Mouse (Mus musculus) stomach, embryonic 14.5 days (tissue): ENCODE data around the gene Il20ra. TPM values are rescaled to one million over a fixed set of nuclear protein-coding genes. Genes with fewer than 3 reads are reported as not detected.
"Not testable (repeated sequence)": the region's sequence is repeated elsewhere in the genome, so short reads cannot be mapped to it uniquely, and the experiment has no call there.

ENCODE experiments used
- ATAC-seq: fragments of 200-750 bp; cut with Nextera tagmentation; 2 replicates; pipeline ENCODE4 v1.8.0; 2017; ENCODE audit warnings: low read depth, moderate TSS enrichment; ENCODE audit not compliant: insufficient number of reproducible peaks, insufficient read depth, low FRiP score
- H3K27ac ChIP-seq: fragments of 300-500 bp; sonication (generic); 2 replicates; pipeline ENCODE4 v1.5.1; 2014; ENCODE audit warnings: mild to moderate bottlenecking, low read length, moderate library complexity, mixed read lengths
- H3K27me3 ChIP-seq: fragments of 300-500 bp; sonication (generic); 2 replicates; pipeline ENCODE4 v1.6.1; 2014; ENCODE audit warnings: low read length, control low read depth, mixed read lengths; ENCODE audit not compliant: control insufficient read depth, insufficient read depth
- H3K36me3 ChIP-seq: fragments of 300-500 bp; sonication (generic); 2 replicates; pipeline ENCODE4 v1.6.1; 2014; ENCODE audit warnings: mild to moderate bottlenecking, control low read depth, low read length, moderate library complexity, mixed read lengths; ENCODE audit not compliant: control insufficient read depth, insufficient read depth
- H3K4me1 ChIP-seq: fragments of 300-500 bp; sonication (generic); 2 replicates; pipeline ENCODE4 v1.6.1; 2014; ENCODE audit warnings: low read length, control low read depth, mixed read lengths; ENCODE audit not compliant: control insufficient read depth, insufficient read depth
- H3K4me2 ChIP-seq: fragments of 300-500 bp; sonication (generic); replicated peaks from 2 replicates; pipeline ENCODE4 v1.6.1; 2014; ENCODE audit warnings: low read depth, low read length, control low read depth
- H3K4me3 ChIP-seq: fragments of 300-500 bp; sonication (generic); 2 replicates; pipeline ENCODE4 v1.5.1; 2014; ENCODE audit warnings: low read depth, low read length, control low read depth
- H3K9ac ChIP-seq: fragments of 300-500 bp; sonication (generic); replicated peaks from 2 replicates; pipeline ENCODE4 v1.6.1; 2014; ENCODE audit warnings: low read depth, mild to moderate bottlenecking, control low read depth, low read length, moderate library complexity, mixed read lengths
- H3K9me3 ChIP-seq: fragments of 300-500 bp; sonication (generic); 2 replicates; pipeline ENCODE4 v1.6.1; 2016; ENCODE audit warnings: low read depth, low read length, control low read depth; ENCODE audit not compliant: control insufficient read depth
- WGBS: fragments of 180-500 bp; shearing (Covaris S2); extraction: QIAGEN DNeasy Blood & Tissue Kit; methylation state at CpG from one replicate; pipeline ENCODE4 v1.1.7; 2014; 5-methylcytosine and 5-hydroxymethylcytosine counted together
- polyA plus RNA-seq: library from polyadenylated mRNA; unstranded; fragments of >200 nt; fragmentation: Nextera tagmentation; extraction: Ambion mirVana; gene quantifications from 2 replicates; pipeline ENCODE4 v1.2.1, GENCODE M21; 2014

The Il20ra gene
- polyA plus RNA-seq, 1 experiment from 2014 or later, result 0.23 TPM

- Histone ChIP-seq H3K9ac (no peak overlapping the region), H3K27me3 (no peaks in the 10 kb centered on the region), H3K4me1 (no peaks in the 10 kb centered on the region), H3K27ac (no peak overlapping the region), H3K9me3 (no peaks in the 10 kb centered on the region), H3K4me3 (no peak overlapping the region), H3K36me3 (no peaks in the 10 kb centered on the region), H3K4me2 (no peak overlapping the region)
- 68% methylated on average over 3 of the region's 3 CpGs for WGBS
- ATAC-seq, result no peak
Measured at GRCm38 (mm10) chr10:19722320-19722719, 9.9 kb downstream of the Il20ra start.

- no peak overlapping the region for H3K4me2 ChIP-seq
- H3K27ac ChIP-seq, result no peak overlapping the region
- H3K4me1 ChIP-seq, result no peaks in the 10 kb centered on the region
- H3K4me3 ChIP-seq, result no peak overlapping the region
- no peaks in the 10 kb centered on the region for H3K27me3 ChIP-seq
- H3K36me3 ChIP-seq, result no peaks in the 10 kb centered on the region
- no peaks in the 10 kb centered on the region for H3K9me3 ChIP-seq
- no peak overlapping the region for H3K9ac ChIP-seq
- ATAC-seq, result no peak
- WGBS, result 88% methylated on average over 11 of the region's 11 CpGs
Measured at GRCm38 (mm10) chr10:19724158-19724832, 11.9 kb downstream of the Il20ra start.

GRCm38 (mm10) chr10:19738442-19738841 is 26.1 kb downstream of the Il20ra start:
- H3K27ac ChIP-seq, H3K9me3 ChIP-seq, H3K4me3 ChIP-seq, H3K4me2 ChIP-seq, ATAC-seq, H3K9ac ChIP-seq, H3K27me3 ChIP-seq, H3K4me1 ChIP-seq, H3K36me3 ChIP-seq: not testable (repeated sequence)
- WGBS, result 91% methylated on average over 2 of the region's 2 CpGs

GRCm38 (mm10) chr10:19745662-19746061 is 33.3 kb downstream of the Il20ra start:
- Histone ChIP-seq H3K27me3 (no peaks in the 10 kb centered on the region), H3K4me2 (no peak overlapping the region), H3K9me3 (no peaks in the 10 kb centered on the region), H3K36me3 (no peaks in the 10 kb centered on the region), H3K9ac (no peak overlapping the region), H3K4me3 (no peak overlapping the region), H3K27ac (no peak overlapping the region), H3K4me1 (no peaks in the 10 kb centered on the region)
- WGBS, result 43% methylated on average over 1 of the region's 1 CpGs
- no peak for ATAC-seq

- Histone ChIP-seq H3K4me2 (no peak overlapping the region), H3K9me3 (no peaks in the 10 kb centered on the region), H3K4me1 (no peaks in the 10 kb centered on the region), H3K9ac (no peak overlapping the region), H3K36me3 (no peaks in the 10 kb centered on the region), H3K27me3 (no peaks in the 10 kb centered on the region), H3K27ac (no peak overlapping the region), H3K4me3 (no peak overlapping the region)
- 80% methylated on average over 1 of the region's 1 CpGs for WGBS
- no peak for ATAC-seq
Measured at GRCm38 (mm10) chr10:19746156-19746555, 33.8 kb downstream of the Il20ra start.

GRCm38 (mm10) chr10:19747661-19748060 is 35.3 kb downstream of the Il20ra start:
- ATAC-seq, result no peak
- Histone ChIP-seq H3K4me3 (no peak overlapping the region), H3K27ac (no peak overlapping the region), H3K4me2 (no peak overlapping the region), H3K9me3 (no peaks in the 10 kb centered on the region), H3K36me3 (no peaks in the 10 kb centered on the region), H3K27me3 (no peaks in the 10 kb centered on the region), H3K9ac (no peak overlapping the region), H3K4me1 (no peaks in the 10 kb centered on the region)
- 73% methylated on average over 4 of the region's 4 CpGs for WGBS

GRCm38 (mm10) chr10:19765459-19765858 is 53.1 kb downstream of the Il20ra start:
- Histone ChIP-seq H3K27me3 (no peaks in the 10 kb centered on the region), H3K36me3 (no peaks in the 10 kb centered on the region), H3K4me1 (no peaks in the 10 kb centered on the region), H3K9me3 (no peaks in the 10 kb centered on the region), H3K4me3 (no peak overlapping the region), H3K4me2 (no peak overlapping the region), H3K9ac (no peak overlapping the region), H3K27ac (no peak overlapping the region)
- no peak for ATAC-seq
- WGBS, result 78% methylated on average over 2 of the region's 2 CpGs

GRCm38 (mm10) chr10:19779092-19779491 is 66.7 kb downstream of the Il20ra start:
- Histone ChIP-seq H3K4me3 (no peak overlapping the region), H3K27ac (no peak overlapping the region), H3K9me3 (no peaks in the 10 kb centered on the region), H3K27me3 (no peaks in the 10 kb centered on the region), H3K4me1 (no peaks in the 10 kb centered on the region), H3K36me3 (no peaks in the 10 kb centered on the region), H3K4me2 (no peak overlapping the region), H3K9ac (no peak overlapping the region)
- 63% methylated on average over 12 of the region's 12 CpGs for WGBS
- no peak for ATAC-seq

GRCm38 (mm10) chr10:19781365-19781764 is 69.0 kb downstream of the Il20ra start:
- no peaks in the 10 kb centered on the region for H3K9me3 ChIP-seq
- no peak overlapping the region for H3K27ac ChIP-seq
- no peaks in the 10 kb centered on the region for H3K4me1 ChIP-seq
- H3K27me3 ChIP-seq, result no peaks in the 10 kb centered on the region
- 84% methylated on average over 5 of the region's 5 CpGs for WGBS
- H3K4me3 ChIP-seq, result no peak overlapping the region
- H3K4me2 ChIP-seq, result no peak overlapping the region
- no peak for ATAC-seq
- no peaks in the 10 kb centered on the region for H3K36me3 ChIP-seq
- H3K9ac ChIP-seq, result no peak overlapping the region
